Mouse (Mus musculus) olfactory bulb, adult 2 months (tissue): Measurements from ENCODE around the gene Slc46a3.

ENCODE experiments used
- CTCF ChIP-seq: fragments of 200-500 bp; IDR thresholded peaks from 2 replicates; pipeline ENCODE4 v1.5.1; 2012; ENCODE audit warnings: low read depth, mild to moderate bottlenecking, low read length, moderate library complexity; ENCODE audit not compliant: insufficient read depth
- POLR2A ChIP-seq: fragments of 200-500 bp; IDR thresholded peaks from 2 replicates; pipeline ENCODE4 v1.6.1; 2012; ENCODE audit warnings: mild to moderate bottlenecking, low read depth, low read length, moderate library complexity; ENCODE audit not compliant: insufficient read depth

DNA sequence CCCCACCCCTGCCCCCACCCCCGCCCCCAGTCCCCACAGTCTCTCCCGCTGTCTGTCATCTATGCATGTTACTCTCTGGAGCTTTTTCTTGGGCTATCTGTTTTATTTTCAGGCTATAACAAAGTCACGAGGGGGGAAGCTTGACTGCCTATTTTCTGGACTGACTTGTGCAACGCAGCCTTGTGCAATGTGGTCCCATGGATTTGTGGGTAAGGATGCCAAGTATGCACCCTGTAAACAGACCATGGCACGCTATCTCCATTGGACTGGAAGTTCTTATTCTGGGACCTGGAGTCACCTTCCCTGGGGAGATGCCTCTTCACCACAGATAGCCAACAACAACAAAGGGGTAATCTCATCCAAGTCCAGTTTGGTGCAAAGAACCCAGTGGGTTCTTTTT lies 17.1 kb upstream of the Slc46a3 start:
- TF ChIP-seq CTCF (no peak), POLR2A (no peak)
